Mouse (Mus musculus): Measurements from ENCODE around the gene Endod1. TPM values are rescaled to one million over a fixed set of nuclear protein-coding genes. Genes with fewer than 3 reads are reported as not detected.
"Not testable (repeated sequence)": the region's sequence is repeated elsewhere in the genome, so short reads cannot be mapped to it uniquely, and the experiment has no call there.

Gene Endod1
- polyA plus RNA-seq, 1 experiment from 2014 or later: 4.8 TPM

DNA sequence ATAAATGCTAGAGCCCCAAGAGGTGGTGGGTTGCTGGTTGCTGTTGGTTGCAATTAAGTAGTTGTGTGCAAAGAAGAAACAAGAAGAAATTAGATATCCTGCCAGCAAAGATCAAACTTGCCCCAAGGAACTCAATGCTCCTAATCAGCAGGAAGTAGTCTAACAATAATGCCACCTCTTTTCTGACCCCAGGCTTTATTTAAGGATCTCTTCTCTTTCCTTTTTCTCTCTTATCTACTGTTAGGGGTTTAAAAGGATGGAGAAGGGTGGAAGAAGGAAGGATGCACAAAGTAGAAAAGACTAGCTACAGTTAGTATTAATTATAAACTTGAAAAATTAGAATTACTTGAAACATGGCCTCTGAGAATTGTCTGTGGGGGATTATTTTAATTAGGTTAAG is 8.9 kb downstream of the Endod1 start:
- DNase-seq (ENCODE audit: low spot score): no peak
- no peak overlapping the region for H3K27ac ChIP-seq
- no peaks in the 10 kb centered on the region for H3K9me3 ChIP-seq (replicated peaks)
- no peaks in the 10 kb centered on the region for H3K27me3 ChIP-seq (ENCODE audit: low read depth, poor library complexity, severe bottlenecking)
- H3K4me3 ChIP-seq: no peak overlapping the region
- no peaks in the 10 kb centered on the region for H3K36me3 ChIP-seq
- H3K4me1 ChIP-seq: no peaks in the 10 kb centered on the region

DNA sequence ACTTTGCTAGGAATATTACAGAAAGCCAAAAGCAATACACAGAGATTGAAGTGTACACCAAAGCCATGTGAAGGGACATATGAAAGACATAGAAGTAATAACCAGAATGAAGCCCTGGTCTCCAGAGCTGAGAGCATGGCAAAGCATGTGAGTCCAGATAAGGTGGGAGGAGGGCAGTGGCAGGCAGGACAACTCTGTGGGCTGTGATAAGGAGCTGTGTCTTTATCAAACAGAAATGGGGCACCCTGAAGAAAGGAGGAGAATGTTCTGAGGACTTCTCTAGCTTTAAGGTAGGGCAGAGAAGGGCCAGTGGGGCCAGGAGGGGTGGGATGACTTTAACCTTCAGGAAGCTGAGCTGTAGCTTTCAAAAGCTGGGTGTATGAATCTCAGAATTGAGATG is 12.0 kb downstream of the Endod1 start:
- H3K36me3 ChIP-seq: no peaks in the 10 kb centered on the region
- no peaks in the 10 kb centered on the region for H3K27me3 ChIP-seq (ENCODE audit: low read depth, poor library complexity, severe bottlenecking)
- H3K9me3 ChIP-seq (replicated peaks): no peaks in the 10 kb centered on the region
- no peak overlapping the region for H3K4me3 ChIP-seq
- DNase-seq (ENCODE audit: low spot score): no peak
- no peaks in the 10 kb centered on the region; the same call in 1 of the 2 replicates for H3K4me1 ChIP-seq
- H3K27ac ChIP-seq: no peak overlapping the region

DNA sequence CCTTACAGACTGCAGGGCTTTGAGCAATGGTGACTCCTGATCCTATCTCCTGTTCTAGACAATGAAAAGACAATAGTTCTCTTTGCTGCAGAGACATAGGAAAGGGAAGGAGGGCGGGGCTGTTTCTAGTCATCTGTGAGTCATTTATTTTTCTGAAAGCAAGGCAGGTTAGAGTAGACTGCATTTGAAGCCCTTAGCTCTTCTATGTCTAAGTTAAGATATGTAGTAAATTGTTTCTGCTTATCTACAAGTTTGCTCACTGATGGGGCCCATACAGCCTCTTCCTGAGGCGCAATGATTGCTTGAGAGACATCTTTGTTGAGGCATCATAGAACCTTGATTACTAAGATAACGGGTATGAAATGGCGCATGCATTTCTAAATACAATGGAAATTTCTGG is 13.5 kb downstream of the Endod1 start:
- Histone ChIP-seq H3K36me3 (no peaks in the 10 kb centered on the region), H3K9me3 (replicated peaks) (no peaks in the 10 kb centered on the region), H3K4me3 (no peak overlapping the region), H3K27ac (no peak overlapping the region), H3K4me1 (no peaks in the 10 kb centered on the region; the same call in 1 of the 2 replicates), H3K27me3 (ENCODE audit: low read depth, poor library complexity, severe bottlenecking) (no peaks in the 10 kb centered on the region)
- 95% methylated on average over 4 of the region's 4 CpGs for WGBS
- no peak for DNase-seq (ENCODE audit: low spot score)

DNA sequence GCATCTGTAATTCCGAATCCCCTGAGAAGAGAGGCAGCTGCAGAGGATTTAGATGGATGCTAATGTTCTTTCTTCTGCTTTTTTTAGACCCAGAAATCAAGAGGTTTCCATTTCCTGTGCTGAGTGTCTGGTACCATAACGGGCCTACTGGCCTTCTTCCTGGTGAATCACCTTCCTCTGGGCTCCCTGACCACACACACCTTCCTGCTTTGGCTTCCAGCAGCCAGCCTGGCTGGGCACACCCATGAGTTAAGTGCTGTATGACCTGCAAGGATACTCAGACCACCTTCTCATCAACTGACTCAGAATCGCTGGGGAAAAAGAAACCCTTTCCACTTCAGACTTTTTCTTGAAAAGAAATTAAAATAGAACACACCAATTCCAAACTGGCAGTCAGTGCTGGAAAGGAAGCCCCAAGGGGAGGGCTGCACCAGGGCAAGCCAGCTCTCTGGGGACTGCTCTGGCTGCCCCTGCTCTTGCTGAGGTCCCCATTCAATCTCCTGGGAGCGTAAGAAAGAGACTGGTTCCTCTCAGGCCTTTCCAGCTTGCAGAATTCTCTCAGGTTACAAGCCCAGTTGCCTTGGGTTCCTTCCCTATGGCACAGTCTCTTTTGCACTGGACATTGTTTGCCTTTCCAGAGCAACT is 15.7 kb downstream of the Endod1 start:
- H3K4me1 ChIP-seq: no peaks in the 10 kb centered on the region; the same call in 1 of the 2 replicates
- H3K27me3 ChIP-seq (ENCODE audit: low read depth, poor library complexity, severe bottlenecking): no peaks in the 10 kb centered on the region
- no peaks in the 10 kb centered on the region for H3K36me3 ChIP-seq
- WGBS: 71% methylated on average over 4 of the region's 4 CpGs
- no peak overlapping the region for H3K4me3 ChIP-seq
- DNase-seq (ENCODE audit: low spot score): no peak
- H3K9me3 ChIP-seq (replicated peaks): no peaks in the 10 kb centered on the region
- no peak overlapping the region for H3K27ac ChIP-seq

DNA sequence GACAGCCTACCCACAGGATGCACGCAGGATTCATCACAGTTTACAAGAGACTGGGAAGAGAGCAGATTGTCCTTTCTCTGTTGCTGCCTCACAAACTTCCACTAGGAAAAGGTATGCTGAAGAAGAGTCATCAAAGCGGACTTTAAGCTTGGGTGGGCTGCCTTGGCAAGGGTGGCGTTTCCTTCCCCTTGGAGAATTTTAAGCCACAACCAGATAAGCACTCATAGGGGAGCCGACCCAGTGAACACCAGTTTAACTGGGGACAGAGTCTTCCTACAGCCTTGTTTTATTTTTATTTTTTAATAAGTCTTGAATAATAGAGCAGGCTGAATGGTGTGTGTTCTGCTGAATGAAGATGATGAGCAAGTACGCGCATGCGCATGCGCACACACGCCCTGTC is 16.6 kb downstream of the Endod1 start:
- H3K4me3 ChIP-seq: no peak overlapping the region
- no peaks in the 10 kb centered on the region for H3K27me3 ChIP-seq (ENCODE audit: low read depth, poor library complexity, severe bottlenecking)
- no peaks in the 10 kb centered on the region; the same call in 1 of the 2 replicates for H3K4me1 ChIP-seq
- DNase-seq (ENCODE audit: low spot score): no peak
- H3K27ac ChIP-seq: no peak overlapping the region
- WGBS: 94% methylated on average over 9 of the region's 9 CpGs
- no peaks in the 10 kb centered on the region for H3K9me3 ChIP-seq (replicated peaks)
- H3K36me3 ChIP-seq: no peaks in the 10 kb centered on the region

DNA sequence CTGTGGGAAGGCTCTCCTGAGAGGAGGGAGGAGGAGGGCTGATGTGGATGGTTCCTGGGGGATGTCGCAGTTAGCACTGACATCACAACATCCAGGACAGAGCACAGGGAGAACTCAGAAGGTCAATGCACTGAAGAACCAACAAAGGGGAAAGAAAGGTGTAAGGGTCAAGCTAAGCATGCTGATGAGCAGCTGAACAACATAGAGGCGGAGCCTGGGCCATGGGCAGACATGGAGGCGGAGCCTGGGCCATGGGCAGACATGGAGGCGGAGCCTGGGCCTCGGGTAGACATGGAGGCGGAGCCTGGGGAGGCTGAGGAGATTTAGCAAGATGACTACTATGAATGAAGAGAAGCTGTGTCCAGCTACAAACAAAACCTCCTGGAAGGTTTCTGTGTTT is 17.8 kb downstream of the Endod1 start:
- Histone ChIP-seq H3K27ac (no peak overlapping the region), H3K36me3 (no peaks in the 10 kb centered on the region), H3K4me3 (no peak overlapping the region), H3K27me3 (ENCODE audit: low read depth, poor library complexity, severe bottlenecking) (no peaks in the 10 kb centered on the region), H3K4me1 (no peaks in the 10 kb centered on the region; the same call in 1 of the 2 replicates), H3K9me3 (replicated peaks) (no peaks in the 10 kb centered on the region)
- no peak for DNase-seq (ENCODE audit: low spot score)
- 84% methylated on average over 6 of the region's 6 CpGs for WGBS

DNA sequence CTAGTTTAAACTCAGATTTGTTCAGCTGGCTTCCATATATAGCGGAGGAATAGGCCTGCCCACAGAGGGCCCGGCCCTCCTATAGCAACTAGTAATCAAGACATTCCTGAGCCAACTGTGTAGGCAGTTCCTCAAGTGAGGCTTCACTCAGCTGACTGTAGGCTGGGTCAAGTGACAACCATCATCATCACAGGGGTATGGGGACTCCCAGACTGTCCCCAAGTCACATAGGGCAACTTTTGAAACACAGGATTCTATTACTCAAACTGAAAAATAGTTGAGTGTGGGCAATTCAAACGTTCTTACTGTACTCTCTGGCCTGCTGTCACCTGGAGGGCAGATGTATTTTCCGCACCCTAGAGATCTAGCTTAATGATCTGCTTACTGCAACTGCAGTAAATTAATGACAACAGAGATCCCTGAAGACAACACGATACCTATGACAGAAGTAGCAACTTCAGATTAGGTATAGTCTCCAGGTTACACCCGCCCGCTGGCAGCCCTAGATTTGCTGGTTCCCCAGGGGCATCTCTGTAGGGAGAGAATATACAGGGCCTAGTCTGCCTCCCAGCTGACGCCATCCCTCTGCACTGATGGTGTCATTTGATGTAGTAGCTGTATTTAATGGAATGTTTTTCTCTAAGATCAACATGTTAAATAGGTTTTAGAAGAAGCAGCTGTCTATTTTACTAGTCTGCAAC is 19.1 kb downstream of the Endod1 start:
- no peaks in the 10 kb centered on the region for H3K9me3 ChIP-seq (replicated peaks)
- 91% methylated on average over 8 of the region's 8 CpGs for WGBS
- no peaks in the 10 kb centered on the region; the same call in 1 of the 2 replicates for H3K4me1 ChIP-seq
- no peak for DNase-seq (ENCODE audit: low spot score)
- no peak overlapping the region for H3K4me3 ChIP-seq
- no peaks in the 10 kb centered on the region for H3K36me3 ChIP-seq
- H3K27ac ChIP-seq: no peak overlapping the region
- no peaks in the 10 kb centered on the region for H3K27me3 ChIP-seq (ENCODE audit: low read depth, poor library complexity, severe bottlenecking)

DNA sequence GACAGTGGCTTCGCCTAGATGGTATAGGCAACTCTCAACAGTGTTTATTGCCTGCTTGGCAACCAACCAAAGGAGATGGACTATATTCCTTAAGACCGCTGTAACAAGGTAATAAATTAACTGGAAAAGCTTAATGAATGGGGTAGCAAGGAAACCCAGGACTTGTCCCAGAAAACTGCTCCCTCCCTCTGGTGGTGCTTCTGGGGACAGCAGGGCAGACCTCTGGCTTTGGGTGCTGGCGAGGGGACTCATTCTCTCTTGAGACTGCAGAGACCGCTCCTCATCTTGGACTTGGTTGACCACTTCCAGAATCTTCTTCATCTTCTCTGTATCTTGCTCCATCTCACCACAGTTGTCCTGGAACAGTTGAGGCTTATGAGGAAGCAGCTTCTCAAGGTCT is 24.3 kb downstream of the Endod1 start:
- DNase-seq (ENCODE audit: low spot score): no peak
- Histone ChIP-seq H3K27me3 (ENCODE audit: low read depth, poor library complexity, severe bottlenecking) (no peaks in the 10 kb centered on the region), H3K4me3 (no peak overlapping the region)

DNA sequence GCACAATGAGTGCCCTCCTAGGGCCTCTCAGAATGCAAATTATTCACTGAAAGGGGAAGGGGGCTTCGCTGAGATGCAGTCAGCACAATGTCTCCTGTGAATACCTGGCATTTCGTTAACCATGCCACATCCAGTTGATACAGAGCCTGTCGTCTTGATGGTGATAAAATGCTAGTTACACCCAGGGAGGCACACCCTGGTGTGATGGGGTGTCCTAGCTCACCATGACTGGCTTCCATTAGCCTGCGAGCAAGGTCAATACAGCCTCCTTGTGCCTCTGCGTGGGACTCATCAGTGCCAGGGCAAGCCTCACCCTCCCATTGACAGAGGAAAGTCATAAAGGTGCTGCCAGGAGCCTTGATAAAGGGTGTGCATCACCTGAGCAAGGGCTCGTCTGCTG is 26.5 kb downstream of the Endod1 start:
- Histone ChIP-seq H3K27ac (no peak overlapping the region), H3K9me3 (replicated peaks) (no peaks in the 10 kb centered on the region), H3K36me3 (no peaks in the 10 kb centered on the region), H3K4me3 (no peak overlapping the region), H3K4me1 (no peaks in the 10 kb centered on the region), H3K27me3 (ENCODE audit: low read depth, poor library complexity, severe bottlenecking) (no peaks in the 10 kb centered on the region)
- WGBS: 76% methylated on average over 6 of the region's 6 CpGs
- no peak for DNase-seq (ENCODE audit: low spot score)

More for the DNA sequence above, 24.3 kb downstream of the Endod1 start:
- Histone ChIP-seq H3K4me1 (no peaks in the 10 kb centered on the region), H3K27ac (no peak overlapping the region), H3K36me3 (no peaks in the 10 kb centered on the region), H3K9me3 (replicated peaks) (no peaks in the 10 kb centered on the region)
- WGBS: 78% methylated on average over 4 of the region's 4 CpGs

DNA sequence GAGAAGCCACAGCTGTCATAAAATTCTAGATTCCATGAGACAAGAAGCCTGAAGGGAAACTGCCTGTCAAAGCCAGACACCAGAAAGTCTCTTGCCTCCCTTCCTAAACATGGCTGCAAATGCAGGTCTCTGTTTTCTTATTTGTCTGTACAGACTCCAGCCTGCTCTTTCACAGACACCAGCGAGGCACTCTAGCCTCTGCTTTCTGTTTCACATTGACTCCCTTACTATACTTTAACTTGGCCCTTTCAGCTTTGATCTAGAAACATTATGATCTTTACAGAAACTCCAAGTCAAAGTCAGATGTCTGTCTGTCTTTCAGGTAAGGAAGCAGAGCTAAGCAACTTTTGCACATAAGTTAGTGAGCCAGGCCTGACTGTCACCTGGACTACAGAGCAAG is 29.0 kb downstream of the Endod1 start:
- Histone ChIP-seq H3K36me3 (no peaks in the 10 kb centered on the region), H3K9me3 (replicated peaks) (no peaks in the 10 kb centered on the region), H3K4me3 (no peak overlapping the region), H3K27ac (no peak overlapping the region), H3K4me1 (no peaks in the 10 kb centered on the region), H3K27me3 (ENCODE audit: low read depth, poor library complexity, severe bottlenecking) (no peaks in the 10 kb centered on the region)
- no peak for DNase-seq (ENCODE audit: low spot score)
- WGBS: 89% methylated on average over 1 of the region's 1 CpGs

DNA sequence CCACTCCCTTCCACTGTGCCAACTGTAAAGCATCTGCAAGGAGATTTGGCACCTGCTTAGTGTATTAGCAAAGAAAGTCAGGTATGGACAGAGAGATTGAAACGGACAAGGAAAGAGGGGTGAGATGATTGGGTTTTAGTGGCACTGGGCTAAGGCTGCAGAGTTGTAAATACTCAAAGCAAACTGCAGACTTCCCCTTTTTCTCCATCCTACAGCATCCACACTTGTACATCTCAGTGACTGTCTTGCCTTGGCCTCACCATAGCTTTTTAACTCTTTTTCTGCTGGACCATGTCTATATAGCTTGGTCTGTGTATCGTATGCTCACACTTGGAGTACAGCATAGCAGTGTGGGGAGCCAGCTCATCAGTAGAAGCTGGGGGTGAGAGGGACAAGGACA is 30.5 kb downstream of the Endod1 start:
- Histone ChIP-seq H3K9me3 (replicated peaks) (no peaks in the 10 kb centered on the region), H3K4me1 (no peaks in the 10 kb centered on the region), H3K27me3 (ENCODE audit: low read depth, poor library complexity, severe bottlenecking) (no peaks in the 10 kb centered on the region), H3K4me3 (no peak overlapping the region), H3K36me3 (no peaks in the 10 kb centered on the region), H3K27ac (no peak overlapping the region)
- 83% methylated on average over 2 of the region's 2 CpGs for WGBS
- DNase-seq (ENCODE audit: low spot score): no peak

DNA sequence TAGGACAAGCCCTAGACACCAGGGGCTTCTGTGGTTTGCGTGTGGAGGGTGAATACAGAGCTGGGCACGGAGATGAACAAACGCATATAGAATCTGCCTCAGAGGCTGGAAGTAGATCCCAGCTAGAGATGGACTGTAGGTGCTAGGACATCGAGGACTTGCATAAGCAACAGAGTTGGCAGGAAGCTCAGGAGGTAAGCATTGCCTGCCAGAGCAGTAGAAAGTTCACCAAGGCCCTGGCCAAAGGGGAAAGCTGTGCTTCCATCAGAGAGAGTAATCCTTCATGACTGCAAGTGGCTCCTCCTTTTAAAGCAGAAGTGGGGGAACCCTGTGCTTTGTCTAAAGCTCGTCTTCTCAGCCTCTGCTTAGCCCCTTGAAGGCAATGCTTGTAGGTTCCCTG is 31.9 kb downstream of the Endod1 start:
- no peak for DNase-seq (ENCODE audit: low spot score)
- H3K4me3 ChIP-seq: no peak overlapping the region
- H3K36me3 ChIP-seq: no peaks in the 10 kb centered on the region
- no peaks in the 10 kb centered on the region for H3K27me3 ChIP-seq (ENCODE audit: low read depth, poor library complexity, severe bottlenecking)
- WGBS: 89% methylated on average over 5 of the region's 5 CpGs
- no peaks in the 10 kb centered on the region for H3K4me1 ChIP-seq
- H3K9me3 ChIP-seq (replicated peaks): no peaks in the 10 kb centered on the region
- H3K27ac ChIP-seq: no peak overlapping the region

DNA sequence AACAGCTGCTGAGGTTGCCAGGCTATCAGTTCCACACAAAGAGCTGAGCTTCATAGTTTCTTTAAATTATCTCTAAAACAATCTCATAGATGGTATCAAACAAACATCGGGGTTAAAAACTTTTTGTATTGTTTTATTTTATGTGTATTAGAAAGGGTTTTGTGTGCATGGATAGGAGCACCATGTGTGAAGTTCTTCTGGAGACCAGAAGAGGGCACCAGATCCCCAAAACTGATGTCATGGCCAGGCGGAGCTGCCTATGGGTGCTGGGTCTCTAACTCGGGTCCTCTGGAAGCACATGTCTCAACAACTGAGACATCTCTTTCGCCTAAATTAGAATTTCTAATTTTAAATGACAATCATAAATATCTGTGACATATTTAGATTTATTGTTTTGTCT is 32.9 kb downstream of the Endod1 start:
- H3K4me3 ChIP-seq: no peak overlapping the region
- no peak overlapping the region for H3K27ac ChIP-seq
- 69% methylated on average over 4 of the region's 4 CpGs for WGBS
- H3K27me3 ChIP-seq (ENCODE audit: low read depth, poor library complexity, severe bottlenecking): no peaks in the 10 kb centered on the region
- no peaks in the 10 kb centered on the region for H3K4me1 ChIP-seq
- no peaks in the 10 kb centered on the region for H3K9me3 ChIP-seq (replicated peaks)
- no peaks in the 10 kb centered on the region for H3K36me3 ChIP-seq
- no peak for DNase-seq (ENCODE audit: low spot score)

DNA sequence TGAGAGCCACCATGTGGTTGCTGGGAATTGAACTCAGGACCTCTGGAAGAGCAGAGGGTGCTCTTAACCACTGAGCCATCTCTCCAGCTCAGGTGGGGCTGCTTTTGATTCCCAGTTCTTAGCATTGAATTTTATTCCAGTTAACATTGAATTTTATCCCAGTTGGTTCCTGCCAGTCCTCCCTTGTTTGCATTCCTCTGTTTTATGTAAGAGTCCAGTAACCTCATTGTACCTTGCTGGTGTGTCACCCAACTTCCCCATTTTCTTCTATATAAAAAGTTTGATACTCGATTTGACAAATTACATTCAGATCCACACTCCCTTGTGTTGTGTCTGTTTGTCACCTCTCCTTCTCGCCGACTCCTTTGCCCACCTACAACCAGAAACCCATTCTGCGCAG is 35.4 kb downstream of the Endod1 start:
- H3K4me1 ChIP-seq; H3K27me3 ChIP-seq (ENCODE audit: low read depth, poor library complexity, severe bottlenecking); H3K36me3 ChIP-seq; DNase-seq (ENCODE audit: low spot score); H3K9me3 ChIP-seq (replicated peaks); H3K4me3 ChIP-seq; H3K27ac ChIP-seq: not testable (repeated sequence)
- 90% methylated on average over 4 of the region's 4 CpGs for WGBS

Measured in limb, embryonic 10.5 days (tissue).